Mouse (Mus musculus): ENCODE results near the gene 1700023F06Rik. TPM values are rescaled to one million over a fixed set of nuclear protein-coding genes. Genes with fewer than 3 reads are reported as not detected.

1700023F06Rik gene
- polyA plus RNA-seq, 1 experiment = 9.4 TPM

- TF ChIP-seq CTCF (IDR thresholded peaks at IDR 0.05; ENCODE audit: borderline replicate concordance, insufficient read depth, low read depth, low read length) = no peak
- TF ChIP-seq POLR2A (IDR thresholded peaks at IDR 0.05; ENCODE audit: borderline replicate concordance, insufficient read depth, low read length) = no peak
- Histone ChIP-seq H3K4me1 (ENCODE audit: control insufficient read depth, insufficient read depth, low read length) (peaks cover 19% of the 10 kb centered on the region), H3K27ac (ENCODE audit: insufficient read depth, low read length) (no peak overlapping the region), H3K27me3 (ENCODE audit: control insufficient read depth, insufficient read depth, low read length) (no peaks in the 10 kb centered on the region), H3K4me3 (replicated peaks; ENCODE audit: insufficient read depth, low read depth, low read length) (no peak overlapping the region)
- WGBS = 82% methylated on average over 5 of the region's 5 CpGs
- no peak for DNase-seq
These were observed 38.7 kb downstream of the 1700023F06Rik start for GRCm38 (mm10) chr11:103169664-103170063.

GRCm38 (mm10) chr11:103168690-103169390 lies 39.5 kb downstream of the 1700023F06Rik start:
- TF ChIP-seq POLR2A (IDR thresholded peaks at IDR 0.05; ENCODE audit: borderline replicate concordance, insufficient read depth, low read length) (no peak), CTCF (IDR thresholded peaks at IDR 0.05; ENCODE audit: borderline replicate concordance, insufficient read depth, low read depth, low read length) (peak; percentile 100)
- no peak overlapping the region for H3K27ac ChIP-seq (ENCODE audit: insufficient read depth, low read length)

GRCm38 (mm10) chr11:103164391-103164790 lies 44.0 kb downstream of the 1700023F06Rik start:
- Histone ChIP-seq H3K4me1 (ENCODE audit: control insufficient read depth, insufficient read depth, low read length) (no peaks in the 10 kb centered on the region; the same call in 1 of the 2 replicates), H3K4me3 (replicated peaks; ENCODE audit: insufficient read depth, low read depth, low read length) (no peak overlapping the region), H3K27me3 (ENCODE audit: control insufficient read depth, insufficient read depth, low read length) (no peaks in the 10 kb centered on the region), H3K27ac (ENCODE audit: insufficient read depth, low read length) (no peak overlapping the region)
- no peak for DNase-seq
- TF ChIP-seq CTCF (IDR thresholded peaks at IDR 0.05; ENCODE audit: borderline replicate concordance, insufficient read depth, low read depth, low read length) (no peak), POLR2A (IDR thresholded peaks at IDR 0.05; ENCODE audit: borderline replicate concordance, insufficient read depth, low read length) (no peak)
- 51% methylated on average over 10 of the region's 10 CpGs for WGBS

More at GRCm38 (mm10) chr11:103168690-103169390, 39.5 kb downstream of the 1700023F06Rik start:
- peak; percentile 80 to 87 for DNase-seq
- Histone ChIP-seq H3K4me1 (ENCODE audit: control insufficient read depth, insufficient read depth, low read length) (peaks cover 13% of the 10 kb centered on the region), H3K4me3 (replicated peaks; ENCODE audit: insufficient read depth, low read depth, low read length) (no peak overlapping the region), H3K27me3 (ENCODE audit: control insufficient read depth, insufficient read depth, low read length) (no peaks in the 10 kb centered on the region)
- WGBS = 18% methylated on average over 9 of the region's 9 CpGs

- Histone ChIP-seq H3K4me3 (replicated peaks; ENCODE audit: insufficient read depth, low read depth, low read length) (no peak overlapping the region), H3K27me3 (ENCODE audit: control insufficient read depth, insufficient read depth, low read length) (no peaks in the 10 kb centered on the region), H3K4me1 (ENCODE audit: control insufficient read depth, insufficient read depth, low read length) (peaks cover 6% of the 10 kb centered on the region; the same call in 1 of the 2 replicates), H3K27ac (ENCODE audit: insufficient read depth, low read length) (no peak overlapping the region)
- peak; percentile 24; the same call in 1 of the 2 replicates for TF ChIP-seq CTCF (IDR thresholded peaks at IDR 0.05; ENCODE audit: borderline replicate concordance, insufficient read depth, low read depth, low read length)
- no peak for TF ChIP-seq POLR2A (IDR thresholded peaks at IDR 0.05; ENCODE audit: borderline replicate concordance, insufficient read depth, low read length)
- WGBS = 92% methylated on average over 5 of the region's 5 CpGs
- DNase-seq = no peak
These were observed 46.2 kb downstream of the 1700023F06Rik start for GRCm38 (mm10) chr11:103162132-103162531.

GRCm38 (mm10) chr11:103161449-103161848 lies 46.9 kb downstream of the 1700023F06Rik start:
- no peak overlapping the region for H3K4me3 ChIP-seq (replicated peaks; ENCODE audit: insufficient read depth, low read depth, low read length)
- WGBS = 72% methylated on average over 7 of the region's 7 CpGs
- DNase-seq = no peak
- no peaks in the 10 kb centered on the region for H3K27me3 ChIP-seq (ENCODE audit: control insufficient read depth, insufficient read depth, low read length)
- TF ChIP-seq POLR2A (IDR thresholded peaks at IDR 0.05; ENCODE audit: borderline replicate concordance, insufficient read depth, low read length) = no peak
- no peak for TF ChIP-seq CTCF (IDR thresholded peaks at IDR 0.05; ENCODE audit: borderline replicate concordance, insufficient read depth, low read depth, low read length)
- no peak overlapping the region for H3K27ac ChIP-seq (ENCODE audit: insufficient read depth, low read length)
- H3K4me1 ChIP-seq (ENCODE audit: control insufficient read depth, insufficient read depth, low read length) = peaks cover 6% of the 10 kb centered on the region; the same call in 1 of the 2 replicates

- Histone ChIP-seq H3K4me1 (ENCODE audit: control insufficient read depth, insufficient read depth, low read length) (peaks cover 6% of the 10 kb centered on the region; the same call in 1 of the 2 replicates), H3K27ac (ENCODE audit: insufficient read depth, low read length) (no peak overlapping the region), H3K4me3 (replicated peaks; ENCODE audit: insufficient read depth, low read depth, low read length) (no peak overlapping the region), H3K27me3 (ENCODE audit: control insufficient read depth, insufficient read depth, low read length) (no peaks in the 10 kb centered on the region)
- DNase-seq = no peak
- TF ChIP-seq POLR2A (IDR thresholded peaks at IDR 0.05; ENCODE audit: borderline replicate concordance, insufficient read depth, low read length) = no peak
- no peak for TF ChIP-seq CTCF (IDR thresholded peaks at IDR 0.05; ENCODE audit: borderline replicate concordance, insufficient read depth, low read depth, low read length)
- WGBS = 94% methylated on average over 11 of the region's 11 CpGs
These were observed 47.6 kb downstream of the 1700023F06Rik start for GRCm38 (mm10) chr11:103160738-103161137.

GRCm38 (mm10) chr11:103158621-103159478 lies 49.5 kb downstream of the 1700023F06Rik start:
- Histone ChIP-seq H3K27ac (ENCODE audit: insufficient read depth, low read length) (peak overlapping the region; percentile 74), H3K27me3 (ENCODE audit: control insufficient read depth, insufficient read depth, low read length) (no peaks in the 10 kb centered on the region), H3K4me1 (ENCODE audit: control insufficient read depth, insufficient read depth, low read length) (peaks cover 6% of the 10 kb centered on the region; the same call in 1 of the 2 replicates), H3K4me3 (replicated peaks; ENCODE audit: insufficient read depth, low read depth, low read length) (peak overlapping the region; percentile 51)
- DNase-seq = peak; percentile 94 to 98
- 2% methylated on average over 25 of the region's 25 CpGs for WGBS
- TF ChIP-seq CTCF (IDR thresholded peaks at IDR 0.05; ENCODE audit: borderline replicate concordance, insufficient read depth, low read depth, low read length) = peak; percentile 99
- TF ChIP-seq POLR2A (IDR thresholded peaks at IDR 0.05; ENCODE audit: borderline replicate concordance, insufficient read depth, low read length) = 0 out of 2 replicates have a peak, but pooled peaks have one; percentile 17
